Mouse (Mus musculus): ENCODE measurements around the gene Spock2.

DNA sequence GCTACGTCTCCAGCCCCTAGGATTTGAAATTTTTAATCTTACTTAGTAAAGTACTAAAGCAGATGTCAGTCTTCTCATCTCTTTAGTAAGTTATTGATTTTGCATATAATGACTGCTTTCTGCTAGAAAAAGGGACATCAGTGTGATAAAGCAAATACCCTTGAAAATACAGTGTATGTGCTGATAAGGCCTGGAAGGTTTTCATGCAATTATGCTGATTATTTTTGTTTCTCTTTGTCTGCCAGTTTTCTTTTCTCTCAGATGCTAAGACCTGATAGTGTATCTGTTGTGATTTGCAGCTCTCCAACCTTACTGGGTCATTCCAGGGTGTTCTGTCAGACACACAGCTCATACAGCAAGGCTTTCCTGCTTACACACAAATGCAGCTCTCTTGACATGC lies 30.9 kb upstream of the Spock2 start:
- TF ChIP-seq CTCF (IDR thresholded peaks at IDR 0.05; ENCODE audit: control insufficient read depth, insufficient read depth, insufficient replicate concordance, low read depth, low read length) (no peak), POLR2A (IDR thresholded peaks at IDR 0.05; ENCODE audit: control insufficient read depth, low read depth, low read length) (no peak)
